Mouse (Mus musculus): Measurements from ENCODE around the gene A730046J19Rik. TPM values are rescaled to one million over a fixed set of nuclear protein-coding genes. Genes with fewer than 3 reads are reported as not detected.

Gene A730046J19Rik
- 1.7 and 1.9 TPM in 2 replicates for polyA plus RNA-seq (2014; fragmentation: Nextera tagmentation; extraction: Ambion mirVana)

GRCm38 (mm10) chrX:144153523-144153922, at the start of gene A730046J19Rik:
TSS of gene A730046J19Rik (plus strand) at chrX:144153695.
- Histone ChIP-seq H3K4me3 (replicated peaks; ENCODE audit: low read length) (0 out of 2 replicates have a peak within 1 kb of the TSS, but pooled peaks have one; percentile 8), H3K27ac (no peak within 1 kb of the TSS), H3K9ac (no peak within 1 kb of the TSS), H3K9me3 (ENCODE audit: control insufficient read depth, low read length) (no peaks in the 10 kb centered on the region), H3K4me1 (replicated peaks; ENCODE audit: control insufficient read depth, insufficient read depth, low read length) (no peaks in the 10 kb centered on the region), H3K27me3 (ENCODE audit: control insufficient read depth, insufficient read depth, low read length) (no peaks in the 10 kb centered on the region; the same call in 1 of the 2 replicates), H3K36me3 (replicated peaks; ENCODE audit: control insufficient read depth, insufficient read depth) (no peaks in the 10 kb centered on the region), H3K4me2 (replicated peaks) (peak within 1 kb of the TSS; percentile 40)
- ATAC-seq (ENCODE audit: low FRiP score) (no peak), DNase-seq (ENCODE audit: low spot score) (no peak)
- 22% methylated on average over 8 of the region's 8 CpGs for WGBS

GRCm38 (mm10) chrX:144104619-144105416, 48.7 kb upstream of the A730046J19Rik start:
- H3K4me1 ChIP-seq (replicated peaks; ENCODE audit: control insufficient read depth, insufficient read depth, low read length) = no peaks in the 10 kb centered on the region
- no peaks in the 10 kb centered on the region for H3K27me3 ChIP-seq (ENCODE audit: control insufficient read depth, insufficient read depth, low read length)
- no peaks in the 10 kb centered on the region for H3K9me3 ChIP-seq (ENCODE audit: control insufficient read depth, low read length)
- H3K4me3 ChIP-seq (replicated peaks; ENCODE audit: low read length) = no peak overlapping the region
- DNase-seq (ENCODE audit: low spot score) = no peak
- no peak for ATAC-seq (ENCODE audit: low FRiP score)
- no peak overlapping the region for H3K9ac ChIP-seq
- no peak overlapping the region for H3K4me2 ChIP-seq (replicated peaks)
- no peak overlapping the region for H3K27ac ChIP-seq
- 63% methylated on average over 2 of the region's 2 CpGs for WGBS
- no peaks in the 10 kb centered on the region for H3K36me3 ChIP-seq (replicated peaks; ENCODE audit: control insufficient read depth, insufficient read depth)

GRCm38 (mm10) chrX:144136281-144136680, 17.2 kb upstream of the A730046J19Rik start:
- ATAC-seq (ENCODE audit: low FRiP score) (no peak), DNase-seq (ENCODE audit: low spot score) (no peak)
- no peaks in the 10 kb centered on the region for H3K4me1 ChIP-seq (replicated peaks; ENCODE audit: control insufficient read depth, insufficient read depth, low read length)
- no peak overlapping the region for H3K4me3 ChIP-seq (replicated peaks; ENCODE audit: low read length)
- H3K4me2 ChIP-seq (replicated peaks) = no peak overlapping the region
- H3K36me3 ChIP-seq (replicated peaks; ENCODE audit: control insufficient read depth, insufficient read depth) = no peaks in the 10 kb centered on the region
- H3K9ac ChIP-seq = no peak overlapping the region
- WGBS = 57% methylated on average over 1 of the region's 1 CpGs
- H3K27me3 ChIP-seq (ENCODE audit: control insufficient read depth, insufficient read depth, low read length) = no peaks in the 10 kb centered on the region
- no peaks in the 10 kb centered on the region for H3K9me3 ChIP-seq (ENCODE audit: control insufficient read depth, low read length)
- no peak overlapping the region for H3K27ac ChIP-seq

GRCm38 (mm10) chrX:144149987-144150386, 3.5 kb upstream of the A730046J19Rik start:
- Histone ChIP-seq H3K36me3 (replicated peaks; ENCODE audit: control insufficient read depth, insufficient read depth) (no peaks in the 10 kb centered on the region), H3K9ac (no peak overlapping the region), H3K9me3 (ENCODE audit: control insufficient read depth, low read length) (no peaks in the 10 kb centered on the region), H3K4me3 (replicated peaks; ENCODE audit: low read length) (no peak overlapping the region), H3K4me2 (replicated peaks) (no peak overlapping the region), H3K4me1 (replicated peaks; ENCODE audit: control insufficient read depth, insufficient read depth, low read length) (no peaks in the 10 kb centered on the region), H3K27ac (no peak overlapping the region), H3K27me3 (ENCODE audit: control insufficient read depth, insufficient read depth, low read length) (no peaks in the 10 kb centered on the region)
- 36% methylated on average over 2 of the region's 2 CpGs for WGBS
- DNase-seq (ENCODE audit: low spot score) = no peak
- ATAC-seq (ENCODE audit: low FRiP score) = no peak

GRCm38 (mm10) chrX:144154111-144154510, 616 bp downstream of the A730046J19Rik start:
- WGBS = 43% methylated on average over 7 of the region's 7 CpGs
- Histone ChIP-seq H3K4me1 (replicated peaks; ENCODE audit: control insufficient read depth, insufficient read depth, low read length) (no peaks in the 10 kb centered on the region), H3K9ac (no peak overlapping the region), H3K27ac (no peak overlapping the region), H3K27me3 (ENCODE audit: control insufficient read depth, insufficient read depth, low read length) (no peaks in the 10 kb centered on the region; the same call in 1 of the 2 replicates), H3K4me3 (replicated peaks; ENCODE audit: low read length) (0 out of 2 replicates have a peak overlapping the region, but pooled peaks have one; percentile 8), H3K36me3 (replicated peaks; ENCODE audit: control insufficient read depth, insufficient read depth) (no peaks in the 10 kb centered on the region), H3K4me2 (replicated peaks) (peak overlapping the region; percentile 40), H3K9me3 (ENCODE audit: control insufficient read depth, low read length) (no peaks in the 10 kb centered on the region)
- DNase-seq (ENCODE audit: low spot score) = no peak
- no peak for ATAC-seq (ENCODE audit: low FRiP score)

GRCm38 (mm10) chrX:144162936-144163335, 9.4 kb downstream of the A730046J19Rik start:
- H3K4me2 ChIP-seq (replicated peaks) = no peak overlapping the region
- peak; percentile 24 for DNase-seq (ENCODE audit: low spot score)

More at GRCm38 (mm10) chrX:144162936-144163335, 9.4 kb downstream of the A730046J19Rik start:
- Histone ChIP-seq H3K4me1 (replicated peaks; ENCODE audit: control insufficient read depth, insufficient read depth, low read length) (no peaks in the 10 kb centered on the region), H3K36me3 (replicated peaks; ENCODE audit: control insufficient read depth, insufficient read depth) (no peaks in the 10 kb centered on the region), H3K27me3 (ENCODE audit: control insufficient read depth, insufficient read depth, low read length) (peaks cover 4% of the 10 kb centered on the region; the same call in 1 of the 2 replicates), H3K27ac (no peak overlapping the region), H3K4me3 (replicated peaks; ENCODE audit: low read length) (no peak overlapping the region), H3K9ac (no peak overlapping the region), H3K9me3 (ENCODE audit: control insufficient read depth, low read length) (no peaks in the 10 kb centered on the region)
- no peak for ATAC-seq (ENCODE audit: low FRiP score)
- 32% methylated on average over 5 of the region's 5 CpGs for WGBS

Other genes starting within 250 kb of the A730046J19Rik start
- gene Dcx, start 220.4 kb upstream of the A730046J19Rik start, polyA plus RNA-seq (2014; fragmentation: Nextera tagmentation; extraction: Ambion mirVana) = 346 and 357 TPM in 2 replicates
- 12.9 and 13.1 TPM in 2 replicates for gene Alg13, start 164.1 kb downstream of the A730046J19Rik start, polyA plus RNA-seq (2014; fragmentation: Nextera tagmentation; extraction: Ambion mirVana)

All from hindbrain, embryonic 14.5 days (tissue).